Mouse (Mus musculus) C2C12 (cell line): ENCODE data around the gene Slc8b1.

Experiments used
- CTCF ChIP-seq: IDR thresholded peaks from one replicate; pipeline ENCODE4 v1.5.1; 2011; ENCODE audit not compliant: control insufficient read depth, insufficient read depth, insufficient read length
- FOSL1 ChIP-seq: IDR thresholded peaks from one replicate; pipeline ENCODE4 v1.8.0; 2011; ENCODE audit warnings: mild to moderate bottlenecking, low read length; ENCODE audit not compliant: poor library complexity, insufficient read depth, severe bottlenecking
- MAX ChIP-seq: IDR thresholded peaks from one replicate; pipeline ENCODE4 v1.6.1; 2011; ENCODE audit warnings: mild to moderate bottlenecking, control low read depth
- MYOD1 ChIP-seq: IDR thresholded peaks from one replicate; pipeline ENCODE4 v1.6.1; 2011; ENCODE audit warnings: low read depth; ENCODE audit not compliant: control insufficient read depth, insufficient read length
- MYOG ChIP-seq: IDR thresholded peaks from one replicate; pipeline ENCODE4 v1.6.1; 2011; ENCODE audit not compliant: control insufficient read depth, insufficient read length; ENCODE audit errors: extremely low read depth

DNA sequence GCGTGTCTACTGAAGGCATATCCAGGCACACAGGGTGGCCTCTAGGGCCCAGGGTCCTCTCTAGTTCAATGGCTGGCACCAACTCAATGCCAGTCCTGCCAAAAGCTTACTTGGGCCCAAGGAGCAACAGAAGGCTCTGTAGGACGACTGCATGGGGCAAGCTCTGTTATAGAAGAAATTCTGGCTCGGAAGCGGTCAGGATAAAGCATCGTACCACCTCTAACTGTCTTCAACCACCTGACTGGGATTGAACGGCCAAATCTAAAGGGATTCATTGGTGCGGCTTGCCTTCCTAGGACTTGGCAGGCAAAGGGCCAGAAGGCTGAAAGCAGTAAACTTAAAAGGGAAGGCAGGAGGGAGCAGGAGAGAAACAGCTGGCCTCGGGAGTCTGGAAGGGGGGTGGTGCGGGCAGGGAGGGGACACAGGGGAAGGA, 57.4 kb downstream of the Slc8b1 start:
- TF ChIP-seq MYOG (no peak), CTCF (no peak), MAX (no peak), FOSL1 (no peak), MYOD1 (no peak)
